Mouse (Mus musculus) activated CD4-positive, CD25-positive, alpha-beta regulatory T cell, adult 4 months (primary cell): Measurements from ENCODE around the gene Hspb1. TPM values are rescaled to one million over a fixed set of nuclear protein-coding genes. Genes with fewer than 3 reads are reported as not detected.
A peak's percentile ranks its signal among the peaks of the same experiment; 100 is the strongest.

Experiments used
- ATAC-seq: one replicate; pipeline ENCODE4 v1.8.0; 2017
- polyA plus RNA-seq, 2 experiments: library from polyadenylated mRNA; unstranded; fragments of 100-300 nt; shearing (Covaris generic); gene quantifications; one replicate each; pipeline ENCODE4 v1.2.1; 2017

The Hspb1 gene
- polyA plus RNA-seq, 2 experiments from 2014 or later = not detected

DNA sequence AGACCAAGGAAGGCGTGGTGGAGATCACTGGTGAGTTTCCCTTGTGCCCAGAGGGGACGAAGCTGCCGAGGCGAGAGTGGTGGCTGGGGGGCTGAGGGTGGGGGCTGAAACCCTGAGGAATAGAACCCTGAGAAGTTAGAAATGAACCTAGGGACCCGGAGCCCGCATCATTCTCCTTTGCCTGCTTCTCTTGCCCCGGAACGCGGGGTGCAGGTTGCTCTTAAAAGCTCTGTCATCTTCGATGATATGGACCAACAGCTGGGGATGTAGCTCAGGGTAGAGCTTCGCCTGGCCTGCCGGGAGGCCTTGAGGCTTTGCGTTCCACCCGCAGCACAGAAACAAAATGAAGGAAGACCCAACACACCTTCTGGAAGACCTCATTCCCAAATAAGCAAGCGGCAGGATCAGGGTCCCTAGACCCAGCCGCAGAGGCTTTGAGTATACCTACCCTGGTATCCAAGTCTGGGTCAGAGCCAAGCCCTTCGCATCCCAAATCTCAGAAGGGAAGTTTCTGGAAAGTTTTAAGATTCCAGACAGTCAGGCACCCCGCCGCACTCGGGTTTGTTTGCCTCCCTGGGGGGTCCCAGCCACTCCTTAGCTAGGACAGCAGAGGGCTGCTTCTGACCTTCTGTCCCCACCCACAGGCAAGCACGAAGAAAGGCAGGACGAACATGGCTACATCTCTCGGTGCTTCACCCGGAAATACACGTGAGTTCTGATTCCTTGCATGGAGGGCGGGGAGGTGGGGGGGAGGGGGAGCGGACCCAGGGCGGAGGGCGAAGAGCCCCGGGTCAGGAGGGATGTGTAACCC is 891 bp downstream of the Hspb1 start:
- ATAC-seq = no peak

GRCm38 (mm10) chr5:135890323-135890722 is 2.6 kb downstream of the Hspb1 start:
- ATAC-seq = no peak

GRCm38 (mm10) chr5:135890920-135891319 is 3.2 kb downstream of the Hspb1 start:
- no peak for ATAC-seq

DNA sequence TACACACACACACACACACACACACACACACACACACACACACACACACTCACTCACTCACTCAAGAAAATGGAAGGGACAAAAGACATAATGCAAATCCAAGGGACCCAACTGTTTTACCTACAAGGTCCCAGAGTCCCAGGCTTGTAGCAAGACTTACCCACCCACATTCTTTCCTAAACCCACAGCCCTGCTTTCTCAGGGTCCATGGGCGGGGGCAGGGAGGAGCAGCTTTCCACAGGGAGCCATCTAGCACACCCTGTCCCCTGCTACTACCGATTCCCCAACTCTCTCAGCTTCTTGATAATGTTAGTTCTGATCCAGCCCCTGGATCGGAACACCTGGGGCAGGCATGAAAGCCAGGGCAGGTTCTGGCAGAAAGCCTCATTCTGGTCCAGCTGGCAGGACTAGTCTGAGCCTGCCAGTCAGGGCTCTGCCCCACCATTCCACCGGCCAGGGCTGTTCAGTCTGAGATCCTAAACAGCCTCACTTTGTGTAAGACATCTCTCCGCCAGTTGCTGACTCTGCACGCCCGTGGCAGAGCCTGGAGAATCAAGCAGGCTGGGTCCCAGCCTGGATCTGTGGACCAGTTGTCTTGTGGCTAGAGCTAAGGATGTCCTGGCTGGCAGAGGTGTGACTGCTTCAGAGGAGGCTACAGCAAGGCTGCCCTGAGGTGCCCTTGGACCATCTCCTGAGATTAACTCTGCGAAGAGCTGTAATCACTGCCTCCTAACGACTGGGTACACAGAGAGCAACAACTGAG is 5.1 kb downstream of the Hspb1 start:
- no peak for ATAC-seq

DNA sequence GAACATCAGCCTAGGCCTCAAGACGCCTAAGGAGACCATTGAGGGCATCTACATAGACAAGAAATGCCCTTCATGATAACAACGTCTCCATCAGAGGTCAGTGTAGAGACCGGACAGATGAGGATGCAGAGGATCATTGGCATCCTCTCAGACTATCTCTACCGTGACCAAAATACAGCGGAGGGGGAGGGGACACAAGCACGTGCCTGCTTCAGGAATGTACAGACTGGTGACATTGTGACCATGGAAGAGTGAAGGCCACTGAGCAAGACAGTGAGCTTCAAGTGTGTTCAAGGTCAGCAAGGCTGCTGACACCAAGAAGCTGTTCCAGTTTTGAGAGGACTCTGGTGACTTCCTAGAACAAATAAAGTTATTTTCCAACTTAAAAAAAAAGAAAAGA is 7.2 kb downstream of the Hspb1 start:
- no peak for ATAC-seq

- no peak for ATAC-seq
Observed at GRCm38 (mm10) chr5:135898028-135898427, 10.3 kb downstream of the Hspb1 start.

DNA sequence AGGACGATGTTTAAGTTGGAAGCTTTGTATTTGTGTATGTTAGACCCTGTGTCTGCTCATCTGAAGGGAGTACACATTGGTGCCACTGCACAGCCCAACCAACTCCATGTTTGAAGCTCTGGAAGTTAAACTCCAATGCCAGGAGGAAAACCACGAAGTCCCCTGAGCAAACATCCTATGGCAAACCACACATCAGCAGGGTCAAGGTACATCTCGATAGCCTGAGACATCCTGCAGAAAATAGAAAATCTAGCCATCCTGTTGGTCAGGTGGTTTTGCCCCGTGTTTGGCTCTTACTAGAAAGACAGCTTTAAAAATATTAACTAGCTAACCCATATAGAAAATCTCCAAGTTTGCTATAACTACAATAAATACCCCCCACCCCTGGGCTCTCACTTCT is 11.3 kb downstream of the Hspb1 start:
- ATAC-seq = no peak

- ATAC-seq = no peak
Observed at GRCm38 (mm10) chr5:135899833-135900232, 12.1 kb downstream of the Hspb1 start.

- ATAC-seq = no peak
Observed at GRCm38 (mm10) chr5:135900701-135901100, 13.0 kb downstream of the Hspb1 start.

GRCm38 (mm10) chr5:135901354-135902095 is 13.8 kb downstream of the Hspb1 start:
- ATAC-seq = no peak

DNA sequence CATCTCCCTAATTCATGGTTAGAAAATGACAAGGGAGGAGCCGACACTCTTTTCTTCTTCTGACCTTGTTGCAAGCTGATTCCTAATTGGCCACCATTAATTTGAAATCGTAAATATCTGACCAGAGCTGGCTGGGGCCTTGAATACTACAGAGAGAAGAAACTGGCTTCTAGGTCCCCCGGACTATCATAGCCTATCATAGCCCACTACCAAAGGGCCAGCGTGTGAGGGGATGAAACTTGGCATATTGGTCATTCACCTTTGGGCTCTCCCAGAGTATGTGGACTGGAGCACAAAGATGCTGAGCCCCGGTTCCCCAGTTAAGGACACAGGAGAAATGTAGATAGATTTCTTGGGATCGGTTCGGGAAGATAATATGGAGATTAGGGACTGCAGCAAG is 15.3 kb downstream of the Hspb1 start:
- ATAC-seq = no peak

- peak; percentile 71 for ATAC-seq
Observed at GRCm38 (mm10) chr5:135903551-135904151, 15.9 kb downstream of the Hspb1 start.

DNA sequence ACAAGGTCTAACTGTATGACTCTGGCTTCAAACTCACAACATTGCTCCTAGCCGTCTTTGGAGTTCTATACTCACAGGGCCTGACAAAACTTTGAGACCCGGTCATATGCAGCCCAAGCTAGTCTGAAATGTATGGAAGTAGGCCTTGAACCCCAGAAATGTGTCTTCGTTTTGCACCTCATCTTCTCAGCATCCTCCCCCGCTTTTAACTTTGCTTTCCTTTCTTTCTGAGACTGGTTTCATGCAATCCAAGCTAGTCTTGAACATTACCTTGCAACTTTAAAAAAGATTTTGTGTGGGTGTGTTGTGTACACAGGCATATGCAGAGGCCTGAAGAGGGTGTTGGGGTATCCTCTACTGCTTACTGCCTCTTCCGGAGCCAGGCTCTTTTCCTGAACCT is 16.5 kb downstream of the Hspb1 start:
- ATAC-seq = no peak

DNA sequence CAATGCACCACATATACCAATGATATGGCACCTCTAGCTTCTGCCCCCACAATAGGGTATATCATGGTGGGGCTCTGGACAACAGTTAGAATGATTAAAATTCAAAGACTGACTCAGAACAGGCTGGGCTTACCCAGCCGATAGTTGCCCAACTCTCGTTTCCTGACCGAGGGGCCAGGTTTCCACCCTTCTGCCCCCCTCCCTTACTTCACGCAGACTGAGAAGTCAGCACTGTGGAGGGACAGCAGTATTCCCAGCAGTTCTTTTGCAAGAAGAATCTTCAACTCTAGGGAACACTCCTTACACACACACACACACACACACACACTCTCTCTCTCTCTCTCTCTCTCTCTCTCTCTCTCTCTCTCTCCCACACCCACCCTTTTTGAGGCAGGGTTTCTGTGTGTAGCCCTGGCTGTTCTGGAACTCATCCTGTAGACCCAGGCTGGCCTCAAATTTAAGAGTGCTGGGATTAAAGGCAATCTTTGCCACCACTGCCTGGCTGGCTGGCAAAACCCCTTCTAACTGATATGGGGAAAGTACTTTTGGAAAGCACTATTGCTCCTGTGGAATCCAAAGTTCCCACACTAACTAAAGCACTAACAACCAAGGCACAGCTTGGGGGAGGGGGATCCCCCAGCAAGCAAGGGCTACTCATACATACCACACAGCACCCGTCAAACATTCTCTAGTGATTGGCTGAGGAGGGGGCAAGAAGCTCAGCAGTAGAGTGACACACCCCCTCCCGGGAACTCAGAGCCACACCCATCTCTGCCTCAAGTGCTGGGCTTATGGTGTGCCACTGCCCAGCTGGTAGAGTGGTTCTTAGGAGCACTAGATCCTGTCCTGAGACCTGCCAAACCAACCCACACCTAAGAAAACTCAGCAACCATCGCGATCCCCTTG is 17.9 kb downstream of the Hspb1 start:
- ATAC-seq = no peak

DNA sequence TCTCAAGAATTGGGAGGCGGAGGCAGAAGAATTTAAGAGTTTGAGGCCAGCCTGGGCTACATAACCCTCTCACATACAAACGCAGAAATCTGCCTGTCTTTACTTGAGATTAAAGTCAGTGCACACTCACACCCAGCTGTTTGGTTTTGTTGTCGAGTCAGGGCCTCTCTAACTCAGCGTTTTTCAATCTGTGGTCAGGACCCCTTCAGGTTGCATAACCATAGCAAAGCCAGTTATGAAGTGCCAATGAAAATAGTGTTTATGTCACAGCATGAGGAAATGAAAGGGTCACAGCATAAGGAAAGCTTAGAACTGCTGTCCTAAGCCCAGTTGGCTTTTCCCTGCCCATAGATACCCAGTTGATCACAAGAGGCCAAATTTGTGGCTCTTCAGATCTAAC is 19.1 kb downstream of the Hspb1 start:
- no peak for ATAC-seq

DNA sequence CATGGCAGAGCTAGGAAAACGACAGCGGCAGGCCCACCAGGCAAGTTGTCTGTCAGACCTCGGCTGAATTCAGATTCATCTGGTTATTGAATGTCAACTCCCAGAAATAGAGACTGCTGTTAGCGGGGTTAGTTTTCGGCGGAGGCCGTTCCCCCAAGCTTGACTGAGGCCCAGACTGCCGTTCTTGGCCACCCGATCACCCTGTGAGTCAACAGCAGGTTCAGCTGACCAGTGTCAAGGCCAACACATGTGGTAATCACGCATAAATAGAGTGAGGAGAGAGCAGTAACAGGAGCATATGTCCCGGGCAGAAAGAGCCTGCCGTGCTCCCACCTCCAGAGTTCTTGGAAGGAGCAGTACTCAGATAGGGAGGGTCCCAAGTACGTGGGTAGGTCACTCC is 19.5 kb downstream of the Hspb1 start:
- no peak for ATAC-seq

DNA sequence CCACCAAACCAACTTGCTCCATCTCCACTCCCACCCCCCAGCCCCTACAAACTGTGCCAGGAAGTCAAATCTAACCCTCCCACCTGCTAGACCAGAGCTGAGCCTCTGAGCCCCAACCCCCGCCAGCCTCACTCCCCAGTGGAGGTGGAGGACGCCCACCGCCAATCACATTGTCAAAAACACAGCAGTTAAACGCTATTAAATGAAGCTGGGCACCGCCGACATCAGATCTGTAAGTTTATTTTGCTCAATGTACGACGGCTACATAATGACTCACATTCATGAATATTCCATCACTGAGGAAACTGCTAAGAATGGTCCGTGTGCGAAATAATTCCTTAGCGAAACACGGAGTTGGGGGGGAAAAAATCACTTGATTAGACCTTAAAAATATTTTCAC is 20.5 kb downstream of the Hspb1 start:
- ATAC-seq = no peak

GRCm38 (mm10) chr5:135908989-135909388 is 21.3 kb downstream of the Hspb1 start:
- no peak for ATAC-seq

DNA sequence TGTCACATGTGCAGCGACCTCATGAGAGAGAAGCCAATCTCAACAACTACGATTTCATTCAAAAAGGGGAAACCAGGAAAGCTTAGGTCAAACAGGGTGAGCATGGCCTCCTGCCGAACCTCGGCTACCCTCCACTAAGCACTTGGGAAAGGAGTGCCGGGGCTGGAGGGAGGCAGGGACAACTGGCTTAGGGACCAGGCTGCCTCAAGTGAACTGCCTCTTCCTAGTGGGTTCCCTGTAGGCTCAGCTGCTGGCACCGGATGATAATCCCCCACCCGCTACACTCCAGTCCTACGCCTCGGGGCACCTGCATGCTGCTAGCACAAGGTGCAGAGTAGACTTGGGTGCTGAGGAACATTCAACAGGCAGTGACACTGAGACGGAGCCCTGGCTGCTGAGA is 21.9 kb downstream of the Hspb1 start:
- no peak for ATAC-seq

DNA sequence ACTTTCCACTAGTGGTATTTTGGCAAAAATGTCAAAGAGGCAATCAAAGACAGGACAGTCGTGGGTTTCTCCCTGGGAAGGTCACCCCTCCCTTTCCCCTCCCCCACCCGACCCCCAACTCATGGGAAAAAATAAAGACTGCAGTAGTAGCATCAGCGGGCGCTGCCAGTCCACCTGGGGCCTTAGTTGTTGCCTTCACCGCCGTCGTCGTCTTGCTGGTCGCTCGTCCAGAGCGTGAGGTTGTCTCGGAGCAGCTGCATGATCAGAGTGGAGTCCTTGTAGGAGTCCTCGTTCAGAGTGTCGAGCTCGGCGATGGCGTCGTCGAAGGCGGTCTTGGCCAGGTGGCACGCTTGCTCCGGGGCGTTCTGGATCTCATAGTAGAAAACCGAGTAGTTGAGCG is 23.1 kb downstream of the Hspb1 start:
- ATAC-seq = no peak

- ATAC-seq = no peak
Observed at GRCm38 (mm10) chr5:135911633-135912220, 24.0 kb downstream of the Hspb1 start.
